Mouse (Mus musculus) kidney, embryonic 15.5 days (tissue): Measurements from ENCODE around the gene Gbp9. TPM values are rescaled to one million over a fixed set of nuclear protein-coding genes. Genes with fewer than 3 reads are reported as not detected.
"Not testable (repeated sequence)": the region's sequence is repeated elsewhere in the genome, so short reads cannot be mapped to it uniquely, and the experiment has no call there.

Experiments
- ATAC-seq: fragments of 200-750 bp; cut with Nextera tagmentation; replicated peaks from 2 replicates; pipeline ENCODE4 v1.8.0; 2017; ENCODE audit warnings: moderate TSS enrichment; ENCODE audit not compliant: low FRiP score
- H3K27ac ChIP-seq: fragments of 300-500 bp; sonication (generic); 2 replicates; pipeline ENCODE4 v1.5.1; 2015; ENCODE audit warnings: mild to moderate bottlenecking, inconsistent platforms
- H3K27me3 ChIP-seq: fragments of 300-500 bp; sonication (generic); 2 replicates; pipeline ENCODE4 v1.6.1; 2015; ENCODE audit warnings: inconsistent platforms
- H3K36me3 ChIP-seq: fragments of 300-500 bp; sonication (generic); 2 replicates; pipeline ENCODE4 v1.6.1; 2015; ENCODE audit warnings: inconsistent platforms
- H3K4me1 ChIP-seq: fragments of 300-500 bp; sonication (generic); 2 replicates; pipeline ENCODE4 v1.6.1; 2015; ENCODE audit warnings: inconsistent platforms
- H3K4me2 ChIP-seq: fragments of 300-500 bp; sonication (generic); 2 replicates; pipeline ENCODE4 v1.6.1; 2015; ENCODE audit warnings: moderate library complexity, mild to moderate bottlenecking, inconsistent platforms
- H3K4me3 ChIP-seq: fragments of 300-500 bp; sonication (generic); replicated peaks from 2 replicates; pipeline ENCODE4 v1.5.1; 2015; ENCODE audit warnings: mild to moderate bottlenecking, inconsistent platforms
- H3K9ac ChIP-seq: fragments of 300-500 bp; sonication (generic); 2 replicates; pipeline ENCODE4 v1.6.1; 2015; ENCODE audit warnings: mild to moderate bottlenecking, inconsistent platforms
- H3K9me3 ChIP-seq: fragments of 300-500 bp; sonication (generic); replicated peaks from 2 replicates; pipeline ENCODE4 v1.6.1; 2016; ENCODE audit warnings: inconsistent platforms
- WGBS: fragments of 180-500 bp; shearing (Covaris S2); methylation state at CpG from one replicate; pipeline ENCODE4 v1.1.7; 2015; ENCODE audit warnings: mixed read lengths; 5-methylcytosine and 5-hydroxymethylcytosine counted together
- polyA plus RNA-seq: library from polyadenylated mRNA; unstranded; fragments of >200 nt; fragmentation: Nextera tagmentation; extraction: Ambion mirVana; gene quantifications from 2 replicates; pipeline ENCODE4 v1.2.1, GENCODE M21; 2015

Gbp9 gene
- polyA plus RNA-seq, 1 experiment from 2014 or later = 2.5 TPM

DNA sequence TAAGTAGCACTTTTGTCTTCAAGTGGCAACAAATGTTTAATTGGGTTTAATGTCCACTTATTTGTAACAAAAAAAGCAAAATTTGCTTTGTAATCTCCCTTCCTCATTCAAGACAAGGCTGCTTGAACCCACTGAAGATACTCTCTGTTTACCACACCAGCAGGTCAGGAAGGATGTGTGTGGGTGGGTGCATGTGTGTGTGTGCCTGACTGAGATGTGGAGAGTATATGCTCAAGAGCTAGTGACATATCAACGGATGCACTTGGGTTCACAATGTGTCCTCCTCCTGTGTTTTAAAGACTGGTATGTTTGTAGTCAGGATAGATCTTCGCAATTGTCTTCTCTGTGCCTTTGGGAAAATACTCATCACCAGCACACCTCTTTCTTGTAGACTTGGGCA is 24.6 kb downstream of the Gbp9 start:
- Histone ChIP-seq H3K27ac (no peak overlapping the region), H3K4me3 (no peak overlapping the region), H3K27me3 (no peaks in the 10 kb centered on the region), H3K9ac (no peak overlapping the region), H3K36me3 (no peaks in the 10 kb centered on the region), H3K9me3 (no peaks in the 10 kb centered on the region), H3K4me2 (no peak overlapping the region), H3K4me1 (no peaks in the 10 kb centered on the region)
- 89% methylated on average over 2 of the region's 2 CpGs for WGBS
- ATAC-seq = no peak

GRCm38 (mm10) chr5:105113656-105114055 is 25.7 kb downstream of the Gbp9 start:
- no peak overlapping the region for H3K4me2 ChIP-seq
- H3K36me3 ChIP-seq = no peaks in the 10 kb centered on the region
- no peak overlapping the region for H3K9ac ChIP-seq
- H3K27ac ChIP-seq = no peak overlapping the region
- no peak overlapping the region for H3K4me3 ChIP-seq
- H3K27me3 ChIP-seq = no peaks in the 10 kb centered on the region
- no peak for ATAC-seq
- no peaks in the 10 kb centered on the region for H3K4me1 ChIP-seq
- 88% methylated on average over 5 of the region's 5 CpGs for WGBS
- no peaks in the 10 kb centered on the region for H3K9me3 ChIP-seq

GRCm38 (mm10) chr5:105110271-105110852 is 29.0 kb downstream of the Gbp9 start:
- not testable (repeated sequence) for H3K27me3 ChIP-seq, H3K9ac ChIP-seq, H3K36me3 ChIP-seq, H3K9me3 ChIP-seq, H3K4me2 ChIP-seq, H3K4me1 ChIP-seq, ATAC-seq, H3K4me3 ChIP-seq
- 20% methylated on average over 4 of the region's 4 CpGs for WGBS
- peak overlapping the region; percentile 45; the same call in 1 of the 2 replicates for H3K27ac ChIP-seq

- WGBS = 37% methylated on average over 1 of the region's 1 CpGs
- not testable (repeated sequence) for H3K4me1 ChIP-seq, ATAC-seq, H3K36me3 ChIP-seq, H3K9me3 ChIP-seq, H3K4me3 ChIP-seq, H3K27me3 ChIP-seq, H3K9ac ChIP-seq, H3K4me2 ChIP-seq
- H3K27ac ChIP-seq = peak overlapping the region; percentile 64; the same call in 1 of the 2 replicates
Observed at GRCm38 (mm10) chr5:105109775-105110174, 29.6 kb downstream of the Gbp9 start.

DNA sequence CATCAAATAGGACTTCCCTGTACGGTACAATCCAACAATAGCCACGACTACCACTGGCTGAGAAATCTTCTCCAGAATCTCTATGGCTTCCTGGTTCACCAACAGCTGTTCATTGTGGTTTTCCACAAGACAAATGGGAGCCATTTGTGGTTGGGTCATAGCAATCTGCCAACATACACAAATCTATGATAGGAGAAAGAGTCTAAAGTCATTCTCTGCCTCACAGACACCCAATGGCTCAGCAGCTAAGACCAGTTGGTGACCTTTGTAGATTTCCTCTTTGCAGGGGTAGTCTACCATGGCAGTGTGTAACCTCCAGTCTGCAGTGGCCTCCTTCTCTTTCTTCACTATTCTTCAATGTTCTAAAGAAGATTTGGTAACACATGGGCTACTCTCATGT is 33.6 kb downstream of the Gbp9 start:
- H3K27ac ChIP-seq, H3K36me3 ChIP-seq, H3K4me3 ChIP-seq, H3K4me2 ChIP-seq, H3K9ac ChIP-seq, ATAC-seq, H3K4me1 ChIP-seq, H3K27me3 ChIP-seq, H3K9me3 ChIP-seq: not testable (repeated sequence)
- 80% methylated on average over 2 of the region's 2 CpGs for WGBS

DNA sequence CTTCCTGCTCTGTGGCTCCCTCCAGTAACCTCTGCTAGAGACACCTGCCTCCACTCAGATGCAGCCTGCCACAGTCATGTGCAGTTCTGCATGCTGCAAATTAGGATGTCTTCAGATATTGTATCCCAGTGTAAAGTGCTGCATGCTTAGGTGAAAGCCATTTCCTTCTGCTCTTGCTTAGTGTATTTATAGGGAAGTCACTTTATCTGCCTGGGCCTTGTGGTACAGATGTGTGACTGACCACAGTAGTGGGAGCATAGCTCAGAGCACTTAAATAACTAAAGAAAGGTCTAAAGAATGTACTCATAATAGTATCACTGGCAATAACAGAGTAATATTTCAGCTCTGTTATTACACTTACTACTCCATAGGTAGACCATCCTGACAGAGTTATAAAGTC is 57.4 kb downstream of the Gbp9 start:
- H3K4me3 ChIP-seq = no peak overlapping the region
- peaks cover 6% of the 10 kb centered on the region; the same call in 1 of the 2 replicates for H3K9me3 ChIP-seq
- no peak overlapping the region for H3K27ac ChIP-seq
- H3K27me3 ChIP-seq = no peaks in the 10 kb centered on the region
- no peak overlapping the region for H3K4me2 ChIP-seq
- no peak overlapping the region for H3K9ac ChIP-seq
- no peaks in the 10 kb centered on the region for H3K36me3 ChIP-seq
- no peak for ATAC-seq
- no peaks in the 10 kb centered on the region for H3K4me1 ChIP-seq

DNA sequence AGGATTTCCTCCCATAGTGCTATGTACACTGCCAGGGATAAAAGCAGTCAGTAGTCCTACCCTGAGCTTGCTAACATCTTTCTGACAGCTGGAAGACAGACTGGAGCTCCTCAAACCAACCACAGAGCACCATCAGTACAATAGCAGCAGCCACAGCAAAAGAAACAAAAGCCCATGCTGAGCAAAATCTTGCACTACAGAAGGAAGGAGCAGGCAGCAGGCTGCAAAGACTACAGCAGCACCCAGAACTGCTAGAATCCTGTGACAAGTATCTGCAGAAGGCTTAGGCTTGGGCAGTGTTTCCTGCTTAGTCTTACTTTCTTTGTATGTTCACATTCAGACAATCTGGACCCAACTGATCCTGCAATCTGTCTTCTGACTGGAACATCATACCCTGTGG is 71.0 kb downstream of the Gbp9 start:
- not testable (repeated sequence) for H3K9me3 ChIP-seq, H3K36me3 ChIP-seq, H3K4me1 ChIP-seq, H3K4me3 ChIP-seq, H3K27me3 ChIP-seq, H3K27ac ChIP-seq, H3K9ac ChIP-seq, ATAC-seq, H3K4me2 ChIP-seq

- not testable (repeated sequence) for H3K4me2 ChIP-seq, H3K4me3 ChIP-seq, H3K4me1 ChIP-seq, H3K27ac ChIP-seq, H3K27me3 ChIP-seq, H3K9me3 ChIP-seq, H3K9ac ChIP-seq, H3K36me3 ChIP-seq, ATAC-seq
- WGBS = 64% methylated on average over 2 of the region's 2 CpGs
Observed at GRCm38 (mm10) chr5:105064443-105064842, 74.9 kb downstream of the Gbp9 start.

GRCm38 (mm10) chr5:105063321-105063720 is 76.0 kb downstream of the Gbp9 start:
- 78% methylated on average over 1 of the region's 1 CpGs for WGBS

GRCm38 (mm10) chr5:105062403-105062802 is 76.9 kb downstream of the Gbp9 start:
- not testable (repeated sequence) for H3K27ac ChIP-seq, H3K4me1 ChIP-seq, H3K4me2 ChIP-seq, H3K9me3 ChIP-seq, H3K4me3 ChIP-seq, H3K9ac ChIP-seq, ATAC-seq, H3K36me3 ChIP-seq, H3K27me3 ChIP-seq
- 71% methylated on average over 2 of the region's 2 CpGs for WGBS

More at GRCm38 (mm10) chr5:105063321-105063720, 76.0 kb downstream of the Gbp9 start:
- ATAC-seq = no peak
- Histone ChIP-seq H3K4me1 (no peaks in the 10 kb centered on the region), H3K27me3 (no peaks in the 10 kb centered on the region), H3K9me3 (no peaks in the 10 kb centered on the region), H3K9ac (no peak overlapping the region), H3K4me3 (no peak overlapping the region), H3K4me2 (no peak overlapping the region), H3K27ac (no peak overlapping the region), H3K36me3 (no peaks in the 10 kb centered on the region)

- Histone ChIP-seq H3K36me3 (no peaks in the 10 kb centered on the region), H3K4me1 (no peaks in the 10 kb centered on the region), H3K9me3 (no peaks in the 10 kb centered on the region), H3K9ac (no peak overlapping the region), H3K27ac (no peak overlapping the region), H3K4me3 (no peak overlapping the region), H3K4me2 (no peak overlapping the region), H3K27me3 (no peaks in the 10 kb centered on the region)
- whole genome bisulfite sequencing = 99% methylated on average over 2 of the region's 2 CpGs
- no peak for ATAC-seq
Observed at GRCm38 (mm10) chr5:105060224-105060623, 79.1 kb downstream of the Gbp9 start.

DNA sequence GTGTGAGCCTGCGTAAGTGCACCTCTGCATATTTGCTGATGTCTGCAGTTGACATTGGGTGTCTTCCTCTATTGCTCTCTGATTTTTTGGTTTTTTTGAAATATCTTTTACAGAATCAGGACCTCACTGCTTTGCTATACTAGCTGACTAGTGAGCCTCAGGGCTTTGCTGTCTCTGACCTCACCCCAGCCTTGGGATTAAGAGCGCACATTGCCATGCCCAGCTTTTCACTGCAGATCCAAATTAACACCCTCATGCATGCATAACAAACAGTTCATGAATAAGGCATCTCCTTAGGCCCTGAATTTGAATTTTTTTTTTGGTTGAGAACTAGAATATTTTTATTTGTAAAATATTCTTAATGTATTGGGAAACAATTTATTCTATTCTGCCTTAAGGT is 84.1 kb downstream of the Gbp9 start:
- Histone ChIP-seq H3K36me3 (no peaks in the 10 kb centered on the region), H3K4me1 (no peaks in the 10 kb centered on the region), H3K9ac (no peak overlapping the region), H3K4me2 (no peak overlapping the region), H3K27me3 (no peaks in the 10 kb centered on the region), H3K4me3 (no peak overlapping the region), H3K27ac (no peak overlapping the region), H3K9me3 (no peaks in the 10 kb centered on the region)
- no peak for ATAC-seq
- 93% methylated on average over 2 of the region's 2 CpGs for WGBS

DNA sequence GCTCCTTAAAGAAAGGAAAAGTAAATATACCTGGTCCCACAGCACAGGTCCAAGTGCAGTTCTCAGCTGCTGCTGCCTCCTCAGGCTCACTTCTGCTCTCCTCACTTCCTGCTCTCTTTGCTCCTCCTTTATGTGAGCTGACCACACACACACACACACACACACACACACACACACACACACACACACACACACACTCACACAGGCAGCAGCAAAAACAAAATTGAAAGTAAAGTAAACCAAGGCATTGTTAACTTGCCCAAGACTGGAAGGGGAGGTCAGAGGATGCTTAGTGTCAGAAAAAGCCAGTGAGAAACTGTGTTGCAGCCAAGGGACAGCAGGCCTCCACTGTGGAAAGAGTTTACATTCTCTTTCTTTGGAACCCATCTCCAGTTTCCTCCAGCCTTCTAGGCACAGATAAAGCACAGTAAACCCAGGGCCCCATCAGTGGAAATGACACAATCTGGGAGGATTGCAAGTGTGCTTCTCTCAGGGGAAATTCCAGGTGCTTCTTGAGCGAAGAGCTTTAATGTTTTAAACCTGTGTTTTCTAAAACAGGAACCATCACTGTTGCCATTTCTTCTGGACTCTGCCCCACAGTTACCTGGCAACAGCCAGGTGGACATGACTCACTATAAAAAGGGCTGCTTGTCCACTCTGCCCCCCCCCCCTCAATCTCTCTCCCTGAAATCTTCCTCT is 85.7 kb downstream of the Gbp9 start:
- H3K36me3 ChIP-seq, H3K9me3 ChIP-seq, ATAC-seq, H3K27me3 ChIP-seq, H3K27ac ChIP-seq, H3K4me2 ChIP-seq, H3K9ac ChIP-seq, H3K4me1 ChIP-seq, H3K4me3 ChIP-seq: not testable (repeated sequence)
- 74% methylated on average over 1 of the region's 1 CpGs for WGBS
